Mouse (Mus musculus) left cerebral cortex, adult 8-10 months (tissue): ENCODE results near the gene Ptpn21. TPM values are rescaled to one million over a fixed set of nuclear protein-coding genes. Genes with fewer than 3 reads are reported as not detected.

Experiments used
- DNase-seq, 2 experiments: peaks; one replicate each; pipeline ENCODE4 v3.0.0; 2022; ENCODE audit warnings: low spot score in 2 of 2
- total RNA-seq, 4 experiments: library from RNA; stranded (reverse); gene quantifications; 2 replicates each; pipeline ENCODE4 v1.2.4; 2022

Gene Ptpn21
- total RNA-seq, 4 experiments from 2014 or later: 8.3 to 10.9 (median 9.9) TPM

DNA sequence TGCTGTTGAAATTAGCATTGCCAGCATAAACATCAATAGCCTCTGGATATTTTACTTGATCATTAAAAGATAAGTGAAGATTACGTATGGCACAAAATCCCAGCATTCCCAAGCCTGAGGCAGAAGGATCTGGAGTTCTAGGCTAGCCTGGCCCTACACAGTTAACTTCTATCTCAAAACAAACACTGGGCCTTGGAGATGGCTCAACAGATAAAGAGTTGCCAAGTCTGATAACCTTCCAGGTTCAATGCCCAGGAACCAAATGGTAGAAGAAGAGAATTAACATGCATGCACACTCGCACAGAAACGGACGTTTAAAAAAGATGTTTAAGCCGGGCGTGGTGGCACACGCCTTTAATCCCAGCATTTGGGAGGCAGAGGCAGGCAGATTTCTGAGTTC lies 13.0 kb downstream of the Ptpn21 start:
- no peak for DNase-seq

DNA sequence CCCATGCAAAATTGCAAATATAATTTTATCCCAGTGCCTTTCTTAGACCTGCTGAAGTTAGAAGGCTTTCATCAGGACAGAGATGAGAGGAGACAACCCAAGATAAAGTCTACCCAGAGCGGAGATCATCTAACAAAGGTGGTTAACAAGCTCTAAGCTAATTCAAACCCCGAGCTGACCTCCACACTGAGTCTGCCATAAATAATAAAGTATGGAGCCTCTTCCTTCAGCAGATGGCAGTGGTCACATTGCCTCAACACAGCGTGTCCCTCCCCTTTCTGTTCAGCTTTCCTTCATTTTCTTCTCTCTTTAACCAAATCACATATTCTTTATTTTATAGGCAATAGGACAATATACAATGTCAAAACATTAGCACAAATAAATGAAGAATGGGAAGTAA lies 16.2 kb downstream of the Ptpn21 start:
- DNase-seq: no peak

DNA sequence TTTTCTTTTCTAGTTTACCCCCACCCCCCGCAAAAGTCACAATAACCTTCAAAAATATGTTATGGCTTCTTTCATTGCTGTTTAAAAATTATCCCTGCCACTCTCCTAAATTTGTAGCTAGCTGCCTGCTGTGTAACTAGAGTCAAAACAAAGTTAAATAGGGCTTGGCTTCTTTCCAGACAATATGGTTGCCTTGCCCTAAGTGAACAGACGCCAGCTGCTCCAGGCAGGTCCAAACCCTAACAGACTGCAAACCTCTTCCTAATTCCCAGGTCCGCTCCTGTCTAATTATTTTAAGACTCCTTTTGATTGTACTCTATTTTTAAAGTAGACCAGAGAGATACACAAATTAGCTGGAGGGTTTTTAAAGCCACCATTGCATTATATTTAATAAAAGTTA lies 16.6 kb downstream of the Ptpn21 start:
- DNase-seq: no peak

DNA sequence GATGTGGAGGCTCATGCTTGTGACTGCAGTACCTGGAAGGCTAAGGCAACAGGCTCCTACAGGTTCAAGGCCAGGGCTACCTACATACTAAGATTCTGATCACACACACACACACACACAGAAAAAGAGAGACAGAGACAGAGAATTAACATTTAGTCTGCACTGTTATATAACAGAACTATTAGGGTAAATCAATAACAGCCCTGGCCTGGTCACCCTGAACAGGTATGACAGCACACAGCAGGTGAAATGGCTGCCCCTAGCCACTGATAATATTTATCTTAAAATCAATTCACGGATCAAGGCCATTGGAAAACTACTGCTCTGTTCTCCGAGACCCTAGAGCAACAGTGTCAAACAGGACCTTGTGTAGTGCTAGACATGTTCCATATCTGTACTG lies 21.1 kb downstream of the Ptpn21 start:
- no peak for DNase-seq

DNA sequence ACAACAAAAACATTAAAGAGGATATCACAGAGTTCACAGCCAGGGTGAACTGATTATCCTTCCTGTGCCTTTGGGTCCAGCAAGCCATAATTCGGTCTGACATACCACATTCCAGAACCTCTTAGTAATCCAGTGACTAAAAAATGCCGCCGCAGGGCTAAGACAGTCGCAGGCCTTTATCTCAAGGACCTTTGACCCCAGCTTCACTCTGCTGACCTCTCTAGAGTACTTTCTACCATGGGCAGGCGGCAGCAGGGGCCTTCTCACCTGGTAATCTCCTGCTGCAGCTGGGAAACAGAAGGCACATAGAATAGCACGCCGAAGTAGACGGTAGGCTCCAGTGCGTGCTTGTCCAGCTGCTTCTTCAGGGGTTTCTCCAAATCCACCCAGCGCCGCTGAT lies 22.4 kb downstream of the Ptpn21 start:
- no peak for DNase-seq

DNA sequence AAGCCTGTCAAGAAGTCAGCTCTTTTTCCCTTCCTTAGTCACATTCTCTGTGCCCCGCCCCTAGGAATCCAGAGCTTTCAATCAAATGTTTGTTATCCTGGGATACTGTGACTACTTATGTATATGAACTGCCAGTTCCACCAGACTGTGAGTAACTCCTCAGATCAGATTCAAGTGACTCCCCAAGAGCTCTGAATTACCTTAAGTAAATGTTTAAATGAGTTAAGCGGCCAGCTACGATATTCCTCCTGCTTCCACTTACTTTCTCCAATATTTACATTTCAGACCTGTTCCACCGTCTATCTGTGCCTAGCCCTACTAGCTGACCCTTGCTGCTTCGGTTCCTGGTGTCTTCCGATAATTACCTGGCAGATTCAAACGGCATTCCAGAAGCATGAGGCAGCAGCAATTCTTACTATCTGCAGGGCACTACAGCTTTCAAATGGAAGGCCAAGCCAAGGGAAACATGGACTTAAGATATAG lies 23.5 kb downstream of the Ptpn21 start:
- no peak for DNase-seq

DNA sequence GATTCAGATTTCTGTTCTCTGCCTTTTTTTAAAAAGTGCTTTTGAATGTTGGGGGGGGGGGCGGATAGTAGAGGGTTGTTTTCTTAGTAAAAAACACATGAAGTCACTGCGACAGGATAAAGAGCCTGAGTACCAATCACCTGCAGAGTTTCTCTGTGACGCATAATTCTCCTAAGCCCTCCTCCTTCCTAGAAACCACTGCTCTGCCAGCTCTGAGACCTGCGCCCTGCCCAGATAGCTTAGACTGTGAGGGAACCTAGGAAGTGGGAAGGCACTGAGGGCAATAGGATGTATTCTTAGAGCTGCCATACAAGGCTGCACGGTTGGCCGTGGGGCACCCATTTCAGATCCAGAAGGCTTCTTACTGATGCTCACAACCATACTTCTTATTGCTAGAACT lies 24.4 kb downstream of the Ptpn21 start:
- DNase-seq: no peak

DNA sequence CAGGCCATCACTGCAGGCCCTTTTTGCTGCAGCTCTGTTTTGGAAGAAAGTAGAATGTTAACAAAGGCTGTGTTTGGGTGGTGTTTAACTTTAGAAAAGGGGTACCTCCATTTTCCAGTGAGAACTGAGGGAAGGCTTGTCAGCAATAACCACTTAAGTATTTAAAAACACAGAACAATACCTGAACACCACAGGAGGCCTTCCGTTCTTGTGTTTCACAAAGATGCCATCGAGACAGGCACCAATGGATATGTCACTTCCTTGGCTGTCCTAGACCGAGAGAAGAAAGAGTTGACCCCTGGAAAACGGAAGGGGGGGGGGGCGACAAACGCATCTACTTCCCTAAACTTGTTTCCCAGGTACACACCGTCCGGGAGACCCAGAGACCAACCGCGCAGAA lies 33.2 kb downstream of the Ptpn21 start:
- no peak for DNase-seq

DNA sequence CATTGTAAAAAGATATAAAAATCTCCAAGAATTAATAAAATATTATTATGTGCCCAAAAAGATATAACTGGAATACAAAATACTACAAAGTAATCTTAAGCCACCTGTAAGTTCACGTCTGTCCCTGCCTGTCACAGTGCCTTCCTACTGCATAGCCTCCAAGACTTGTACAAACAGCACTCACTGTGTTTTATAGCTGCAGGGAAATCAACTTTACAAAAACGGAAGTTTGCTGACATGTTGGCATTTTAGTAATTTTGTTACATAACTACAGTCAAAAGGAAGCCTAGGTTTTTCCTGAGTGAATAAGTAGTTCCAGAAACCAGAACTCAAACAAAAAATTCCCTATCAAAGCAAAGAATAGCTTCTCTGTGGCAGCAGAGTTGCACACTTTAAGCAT lies 33.7 kb downstream of the Ptpn21 start:
- no peak for DNase-seq

DNA sequence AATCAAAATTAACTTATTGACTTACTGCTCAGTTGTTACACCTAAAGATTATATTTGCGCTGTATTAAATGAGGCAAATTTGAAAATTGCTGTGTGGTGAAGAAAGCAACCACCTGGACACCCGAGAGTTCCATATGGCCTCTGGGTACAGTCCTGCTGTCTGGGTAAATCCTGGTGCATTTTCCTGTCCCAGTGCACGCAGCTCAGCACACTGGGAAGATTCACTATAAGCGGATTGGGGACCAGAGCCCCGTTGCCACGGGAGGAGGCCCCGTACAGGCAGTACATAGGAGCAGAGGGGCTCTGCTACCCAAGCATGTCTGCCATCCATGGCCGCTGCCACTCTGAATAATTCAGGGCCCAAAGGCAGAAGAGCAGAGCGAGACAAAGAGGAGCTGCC lies 35.6 kb downstream of the Ptpn21 start:
- no peak for DNase-seq

DNA sequence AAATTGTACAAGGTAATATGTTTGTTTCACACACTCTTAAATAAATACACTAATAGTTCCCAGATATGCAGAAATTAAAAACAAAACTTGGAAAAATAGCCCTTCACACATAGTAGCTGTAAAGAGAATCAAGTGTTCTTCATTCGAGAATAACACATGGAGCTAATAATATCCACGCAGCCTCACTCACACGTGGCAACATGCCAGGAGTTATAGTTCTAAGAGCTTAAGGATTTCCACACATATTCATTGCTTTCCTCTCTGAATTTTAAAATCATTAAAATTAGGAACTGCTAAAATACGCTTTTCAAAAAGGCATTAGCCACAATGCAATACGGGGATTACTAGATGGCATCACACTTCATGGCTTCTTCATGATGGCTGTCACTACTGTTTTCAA lies 40.0 kb downstream of the Ptpn21 start:
- DNase-seq: no peak

DNA sequence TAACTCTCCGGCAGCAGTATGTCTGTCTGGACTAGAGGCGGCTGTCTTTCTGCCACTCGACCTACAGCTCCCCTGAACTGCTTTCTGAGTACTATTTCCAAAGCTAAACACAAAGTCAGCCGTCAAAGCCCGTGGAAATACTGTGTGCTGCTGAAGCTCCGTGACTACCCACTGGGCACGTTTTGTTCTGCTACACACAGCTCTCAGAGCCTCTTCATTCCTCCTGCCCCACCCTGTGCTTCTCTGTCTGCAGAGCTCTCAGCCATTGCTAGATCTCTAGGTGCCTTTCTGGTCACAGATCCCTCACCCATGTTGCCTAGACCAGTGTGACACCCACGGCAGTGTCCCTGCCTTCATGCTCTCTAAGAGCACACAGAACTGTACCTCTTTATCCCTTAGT lies 47.0 kb downstream of the Ptpn21 start:
- no peak for DNase-seq

DNA sequence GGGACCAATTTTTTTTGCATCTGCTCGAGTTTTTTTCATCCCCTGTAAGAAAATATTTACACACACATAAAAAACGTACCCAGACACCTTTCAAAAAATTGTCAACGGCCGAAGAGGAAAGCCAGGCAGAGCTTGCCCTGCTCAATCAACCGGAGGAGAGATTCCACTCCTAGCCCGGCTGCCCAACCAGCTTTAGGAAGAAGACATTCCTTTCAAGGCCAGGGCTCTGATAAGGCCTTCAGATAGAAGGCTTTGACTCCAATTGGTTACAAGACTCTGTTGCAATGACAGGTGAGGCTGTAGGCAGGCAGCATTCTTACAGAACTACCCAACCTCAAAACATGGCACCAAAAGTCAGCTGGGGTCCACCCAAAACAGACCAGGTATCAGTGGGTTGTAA lies 53.6 kb downstream of the Ptpn21 start:
- DNase-seq: no peak

DNA sequence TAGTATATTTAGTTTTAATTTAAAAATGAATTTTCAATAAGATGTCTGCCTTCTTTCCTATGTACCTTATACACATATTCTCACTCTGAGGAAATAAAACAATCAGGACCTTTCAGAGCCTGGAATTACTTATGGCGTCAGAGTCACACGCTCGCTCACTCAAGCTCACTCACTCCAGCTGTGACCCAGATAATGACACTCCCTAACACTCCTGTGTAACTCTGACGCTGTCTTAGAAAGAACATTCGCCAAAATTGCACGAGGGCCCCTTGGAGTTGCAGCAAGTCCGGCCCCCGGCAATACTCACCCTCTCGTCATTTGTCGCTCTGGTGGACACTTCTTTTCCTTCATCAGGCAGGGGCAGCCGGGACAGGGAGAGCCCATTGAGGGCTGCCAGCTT lies 54.0 kb downstream of the Ptpn21 start:
- no peak for DNase-seq

DNA sequence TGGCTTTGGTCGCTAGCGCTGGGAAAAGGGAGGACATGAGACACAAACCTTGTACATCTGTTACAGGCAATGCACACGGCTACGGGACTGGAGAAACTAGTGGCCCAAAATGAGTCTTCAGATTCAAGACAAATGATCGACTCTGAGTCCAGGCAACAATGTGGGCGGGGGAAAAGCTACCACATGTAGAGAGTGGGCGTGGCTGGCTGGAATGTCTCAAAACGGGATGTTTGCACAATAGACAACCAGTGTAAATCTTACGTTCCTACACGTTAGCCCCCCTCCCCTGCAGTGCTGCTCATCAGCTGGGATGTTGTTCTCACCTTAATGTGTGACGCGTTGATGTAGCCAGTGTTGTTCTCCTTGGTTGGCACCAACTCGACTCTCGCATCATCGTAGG lies 55.0 kb downstream of the Ptpn21 start:
- no peak for DNase-seq

DNA sequence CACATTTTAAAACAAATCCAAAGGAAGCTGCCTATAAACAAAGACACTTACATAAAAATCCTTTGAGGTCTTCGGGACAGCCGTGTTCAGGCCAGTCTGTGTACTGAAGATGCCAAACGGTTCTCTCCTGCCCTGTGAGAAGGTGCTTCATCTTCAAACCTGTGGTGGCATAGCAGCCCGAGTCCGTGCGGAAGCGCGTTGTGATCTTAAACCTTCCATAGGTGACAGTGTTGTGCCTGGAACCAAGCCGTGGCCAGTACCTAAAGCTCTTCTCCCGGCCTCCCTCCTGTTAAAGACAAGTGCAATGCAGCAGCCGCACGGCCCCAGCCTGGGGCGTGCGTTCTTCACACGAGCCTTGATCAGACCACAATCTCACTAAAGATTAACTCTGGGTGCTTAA lies 57.3 kb downstream of the Ptpn21 start:
- no peak for DNase-seq

DNA sequence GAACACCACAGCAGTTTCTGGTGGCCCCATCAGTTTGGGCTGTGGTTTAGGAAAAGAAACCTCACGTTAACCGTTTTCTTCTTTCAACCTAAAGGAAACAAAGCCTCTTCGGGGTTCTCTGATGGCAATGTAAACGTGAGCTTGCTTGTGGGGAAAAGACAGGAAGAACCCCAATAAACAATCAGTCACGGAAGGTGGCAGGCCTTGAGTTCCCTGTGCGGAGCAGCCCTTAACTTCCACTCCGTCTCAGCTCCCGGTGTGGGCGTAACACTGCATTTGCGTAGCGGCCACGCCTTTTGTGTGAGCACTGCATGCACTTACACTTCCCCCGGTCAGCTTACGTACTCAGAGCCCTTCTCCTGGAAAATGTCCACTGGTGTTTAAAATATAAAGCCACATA lies 59.9 kb downstream of the Ptpn21 start:
- DNase-seq: no peak

DNA sequence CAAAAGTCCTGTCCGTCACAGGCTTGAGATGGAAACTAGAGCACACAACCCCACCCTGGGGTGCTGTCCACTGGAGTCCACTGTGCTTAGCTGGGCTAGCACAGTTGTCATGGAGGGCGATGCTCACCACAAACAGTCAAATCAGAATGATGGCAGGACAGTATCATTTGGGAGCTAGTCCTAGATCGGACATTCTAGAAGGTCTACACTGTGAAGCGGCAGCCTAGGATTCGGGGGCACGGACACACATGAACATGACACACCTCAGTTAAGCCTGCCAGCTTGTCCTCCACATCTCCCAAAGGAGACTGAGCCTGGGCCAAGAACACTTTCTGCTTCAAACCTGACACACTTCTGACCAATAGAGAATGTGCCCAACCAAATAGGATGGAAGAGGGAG lies 60.3 kb downstream of the Ptpn21 start:
- no peak for DNase-seq

DNA sequence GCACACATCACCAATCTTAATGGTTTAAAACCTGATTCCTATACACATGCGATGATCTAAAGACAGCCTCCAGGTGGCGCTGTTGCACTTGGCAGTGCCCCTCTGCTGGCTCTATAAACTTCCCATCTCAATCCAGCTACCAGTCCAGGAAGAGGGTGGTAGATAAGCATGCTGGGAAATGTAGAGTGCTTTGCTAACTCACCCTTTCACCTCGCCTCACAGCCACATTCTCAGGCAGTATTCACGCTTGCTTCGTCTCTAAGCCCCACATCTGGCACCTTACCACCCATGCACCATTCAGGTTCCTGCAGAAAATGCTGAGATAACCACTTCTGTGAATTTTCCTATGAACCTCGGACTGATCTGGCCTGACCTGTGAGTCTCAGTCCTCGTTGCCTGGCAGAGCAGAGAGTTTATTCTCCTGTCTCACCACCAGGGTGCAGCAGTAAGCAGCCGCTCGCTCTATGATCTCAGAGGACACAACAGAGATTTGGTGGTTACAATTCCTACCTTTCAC lies 62.5 kb downstream of the Ptpn21 start:
- DNase-seq: peak in 1 of 2 experiments; percentile 45

DNA sequence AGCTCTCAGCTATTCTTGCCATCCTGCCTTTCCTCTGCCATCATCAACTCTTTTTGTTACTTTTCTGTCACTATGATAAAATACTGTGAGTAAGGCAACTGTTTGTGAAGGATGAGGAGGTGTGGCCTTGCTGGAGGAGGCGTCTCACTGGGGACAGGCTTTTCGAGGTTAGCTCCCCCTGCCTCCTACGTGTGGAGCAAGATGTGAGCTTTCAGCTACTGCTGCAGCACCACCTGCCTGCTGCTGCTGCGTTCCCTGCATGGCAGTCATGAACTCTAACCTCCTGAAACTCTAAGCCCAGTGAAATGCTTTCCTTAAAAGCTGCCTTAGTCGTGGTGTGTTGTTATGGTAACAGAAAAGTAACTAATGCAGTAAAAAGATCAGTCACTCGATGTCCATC lies 63.3 kb downstream of the Ptpn21 start:
- DNase-seq: no peak

DNA sequence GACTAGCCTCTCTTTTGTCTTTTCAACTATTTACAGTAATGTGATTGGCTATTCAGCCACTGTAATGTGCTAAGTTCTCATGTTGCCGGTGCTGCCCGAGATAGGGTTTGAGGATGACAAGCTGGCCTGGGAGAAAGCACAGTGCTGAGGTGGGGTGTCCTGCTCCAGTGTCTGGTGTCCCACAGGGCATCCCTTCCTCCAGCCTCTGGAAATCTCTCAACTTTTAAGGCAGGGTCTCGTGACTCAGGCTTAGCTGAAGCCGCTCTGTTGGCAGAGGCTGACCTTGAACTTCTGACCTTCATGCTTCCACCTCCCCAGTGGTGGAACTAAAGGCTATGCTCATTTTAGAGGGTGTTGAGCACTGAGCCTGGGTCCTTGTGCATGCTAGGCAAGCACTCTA lies 66.8 kb downstream of the Ptpn21 start:
- DNase-seq: no peak

DNA sequence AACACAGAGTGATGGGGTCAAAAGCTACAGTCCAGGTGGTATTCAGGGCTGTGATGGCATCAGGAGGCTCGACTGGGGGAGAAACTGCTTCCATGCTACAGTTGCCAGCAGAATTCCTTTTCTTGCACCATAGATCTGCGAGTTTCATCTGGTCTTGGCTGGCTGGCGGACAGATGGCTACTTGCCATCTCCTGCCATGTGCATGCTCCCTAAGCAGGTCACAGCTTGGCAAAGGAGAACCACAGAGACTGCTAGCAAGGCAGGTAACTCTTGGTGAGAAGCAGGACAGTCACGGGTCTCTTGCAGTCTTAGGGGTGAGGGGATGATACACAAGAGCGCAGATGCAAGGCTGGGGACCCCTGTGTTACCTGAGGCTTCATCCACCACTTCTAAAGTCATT lies 67.3 kb downstream of the Ptpn21 start:
- no peak for DNase-seq

DNA sequence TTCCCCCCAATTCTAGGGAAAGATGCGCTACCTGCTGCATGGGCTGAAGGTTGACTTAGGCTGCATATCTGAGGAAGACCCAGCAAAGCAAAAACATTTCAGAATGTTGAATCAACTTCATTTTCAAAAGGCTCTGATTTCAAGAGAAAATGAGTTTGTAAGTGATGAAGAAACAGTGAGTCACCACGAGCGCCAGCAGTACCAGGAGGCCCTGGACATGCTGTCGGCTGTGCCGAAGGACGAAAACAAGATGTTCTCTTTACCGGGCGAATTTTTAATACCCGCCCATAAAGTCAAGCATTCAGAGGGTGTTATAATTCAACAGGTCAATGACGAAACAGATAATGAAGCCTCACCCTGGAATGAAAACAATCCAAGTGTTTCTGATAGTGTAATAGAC lies 68.1 kb downstream of the Ptpn21 start:
- no peak for DNase-seq

DNA sequence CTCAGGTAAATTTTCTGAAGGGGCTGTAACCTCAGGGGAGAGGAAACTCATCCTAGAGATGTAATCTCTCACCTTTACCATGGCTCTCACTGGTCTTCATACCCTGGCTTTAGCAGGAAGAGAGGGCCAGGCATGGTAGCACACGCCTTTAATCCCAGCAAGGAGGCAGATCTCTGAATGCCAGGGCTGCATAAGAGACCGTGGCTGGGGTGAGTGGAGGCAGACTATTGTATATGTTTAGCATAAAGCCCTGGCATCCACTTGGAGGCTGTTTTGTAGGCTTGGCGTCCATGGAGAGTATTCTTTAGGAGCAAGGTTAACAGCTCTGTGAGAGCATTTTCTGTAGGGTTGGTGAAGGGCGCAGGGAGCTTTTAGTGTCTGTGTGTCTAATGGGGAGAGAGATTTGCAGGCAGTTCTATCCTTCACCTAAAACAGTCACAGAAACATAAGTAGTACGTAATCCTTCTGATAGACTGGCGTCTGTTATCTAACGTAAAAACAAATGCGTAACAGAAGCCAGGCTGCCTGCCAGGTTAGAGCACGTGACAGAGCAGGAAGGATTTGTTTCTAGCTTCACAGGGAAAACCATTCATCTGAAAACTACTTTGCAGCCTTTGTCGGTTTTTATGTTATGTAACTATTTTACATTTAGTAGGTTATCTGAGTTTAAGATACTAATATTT lies 68.9 kb downstream of the Ptpn21 start:
- DNase-seq: peak; percentile 34 to 55
